Mouse (Mus musculus): Measurements from ENCODE around the gene Myh10.

- TF ChIP-seq CTCF (IDR thresholded peaks at IDR 0.05) = no peak
- TF ChIP-seq POLR2A (IDR thresholded peaks at IDR 0.05; ENCODE audit: insufficient read depth, low read depth, low read length) = no peak
Observed at GRCm38 (mm10) chr11:68675274-68675673, 16.1 kb upstream of the Myh10 start.

All from heart, adult 2 months (tissue).